Mouse (Mus musculus) testis, adult 2 months (tissue): Measurements from ENCODE around the gene Ssbp3.

ENCODE experiments used
- CTCF ChIP-seq: fragments of 200-500 bp; IDR thresholded peaks from 2 replicates; pipeline ENCODE4 v1.5.1; 2012; ENCODE audit warnings: low read depth, mild to moderate bottlenecking, inconsistent platforms, low read length, moderate library complexity; ENCODE audit not compliant: control insufficient read depth, insufficient read depth, insufficient replicate concordance
- POLR2A ChIP-seq: fragments of 200-500 bp; IDR thresholded peaks from 2 replicates; pipeline ENCODE4 v1.6.1; 2012; ENCODE audit warnings: low read depth, mild to moderate bottlenecking, inconsistent platforms, low read length, moderate library complexity; ENCODE audit not compliant: control insufficient read depth

DNA sequence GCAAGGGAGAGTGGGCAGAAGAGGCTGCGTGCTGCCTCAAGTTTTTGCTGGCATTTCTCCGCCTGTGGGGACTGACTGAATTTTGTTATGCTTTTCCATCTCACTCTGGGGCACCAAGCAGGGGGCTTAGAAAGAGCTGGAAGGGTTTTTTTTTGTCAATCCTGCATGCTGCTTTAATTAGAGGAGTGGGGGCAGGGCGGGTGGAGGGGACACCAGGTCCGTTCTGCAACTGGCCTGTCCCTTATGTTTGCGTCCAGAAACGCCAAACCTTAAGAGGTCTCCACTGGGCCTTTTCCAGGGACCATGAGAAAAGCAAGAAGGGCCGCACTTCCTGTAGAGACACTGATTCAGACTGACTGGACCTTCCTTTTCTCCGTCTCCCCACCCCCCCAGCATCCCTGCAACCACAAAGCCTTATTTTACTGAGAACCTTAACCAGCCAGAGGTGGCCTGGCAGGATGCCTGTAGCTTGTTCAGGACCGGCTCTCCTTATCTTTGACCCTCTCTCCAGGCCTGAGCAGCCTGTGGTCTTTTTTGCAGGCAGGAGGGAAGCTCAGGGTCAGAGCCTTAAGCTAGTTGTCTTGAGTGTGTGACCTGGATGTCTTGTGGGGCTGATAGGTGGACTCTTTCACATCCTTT, 3.0 kb downstream of the Ssbp3 start:
- TF ChIP-seq CTCF = no peak
- TF ChIP-seq POLR2A = no peak
